Mouse (Mus musculus) erythroblast, adult 5-6 weeks (primary cell): ENCODE results near the gene Nrm. TPM values are rescaled to one million over a fixed set of nuclear protein-coding genes. Genes with fewer than 3 reads are reported as not detected.

Experiments
- ATAC-seq: replicated peaks from 2 replicates; pipeline ENCODE4 v1.8.0; 2016; ENCODE audit warnings: moderate number of reproducible peaks, mild to moderate bottlenecking, moderate TSS enrichment, inconsistent platforms; ENCODE audit not compliant: poor library complexity, low FRiP score, severe bottlenecking
- total RNA-seq, 2 experiments: library from RNA; stranded (forward) in 1 of 2; stranded (reverse) in 1 of 2; fragments of 150-400 nt in 1 of 2; fragments of 200-764, 138-1000 nt in 1 of 2; gene quantifications; 2 replicates each; pipeline versions ENCODE4 v1.2.3 to v1.2.4; 2015 to 2017; ENCODE audit warnings: low replicate concordance in 2 of 2

The Nrm gene
- total RNA-seq, 2 experiments from 2014 or later, result 12.9 to 20.0 TPM

DNA sequence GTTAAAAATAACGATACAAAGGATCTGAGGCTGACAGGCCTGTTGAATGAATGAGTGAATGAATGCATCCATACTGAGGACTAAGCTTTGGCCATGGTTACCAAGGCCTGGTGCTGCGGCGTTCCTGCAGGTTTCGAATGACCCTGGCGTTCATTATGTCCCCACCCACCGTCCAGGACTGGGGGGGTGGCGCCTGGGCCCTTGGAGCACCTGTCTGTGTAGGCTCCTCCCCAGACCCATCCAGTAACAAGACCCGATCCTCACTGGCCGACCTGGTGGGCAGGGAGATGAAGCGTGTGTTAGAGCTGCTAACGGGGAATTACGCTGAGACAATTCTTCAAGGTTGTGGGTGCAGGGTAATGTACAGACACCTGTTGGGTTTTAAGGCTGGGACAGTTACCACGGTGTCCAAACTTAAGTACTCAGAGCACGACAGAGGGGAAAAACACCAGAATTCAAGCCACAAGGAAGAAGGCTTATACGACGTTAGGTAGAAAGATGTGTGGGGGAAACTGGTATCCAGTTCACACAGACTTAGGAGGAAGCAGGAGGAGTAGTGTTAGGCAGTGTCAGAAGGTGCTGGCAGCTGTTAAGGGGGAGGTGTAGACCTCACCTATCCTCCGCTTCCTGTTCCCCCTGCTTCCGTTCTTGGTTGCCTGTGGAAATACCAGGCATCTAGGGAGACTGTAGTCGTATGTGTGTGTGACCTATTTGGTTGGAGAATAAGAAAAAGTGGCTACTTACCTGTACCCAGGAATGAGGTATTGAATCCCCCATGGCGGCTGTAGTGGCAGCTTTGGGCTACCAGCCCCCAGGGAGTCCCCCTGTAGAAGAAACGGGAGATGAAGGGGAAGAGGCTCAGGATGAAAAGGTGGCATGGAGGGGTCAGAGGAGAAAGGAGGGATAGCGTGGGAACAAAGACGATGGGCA, 36.8 kb downstream of the Nrm start:
- peak; percentile 56 for ATAC-seq

DNA sequence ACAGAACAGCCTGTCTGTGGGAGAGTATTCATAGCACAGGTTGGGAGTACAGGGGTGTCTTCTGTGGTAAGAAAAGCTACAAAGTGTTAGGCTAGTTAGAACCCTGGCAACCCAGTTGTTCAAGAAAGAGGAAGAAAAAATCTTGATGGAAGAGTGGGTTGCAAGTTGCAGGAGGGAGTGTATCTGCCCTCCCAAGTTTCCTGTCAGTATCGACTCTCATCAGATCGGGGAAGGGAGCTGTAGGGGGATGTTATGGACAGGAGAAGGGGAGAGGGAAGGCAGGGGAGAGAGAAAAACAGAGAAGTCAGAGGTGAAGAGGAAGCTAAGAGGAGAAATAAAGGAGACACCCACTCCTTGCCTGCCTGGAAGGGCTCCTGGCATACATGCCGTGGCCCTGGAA, 39.5 kb downstream of the Nrm start:
- ATAC-seq, result no peak

DNA sequence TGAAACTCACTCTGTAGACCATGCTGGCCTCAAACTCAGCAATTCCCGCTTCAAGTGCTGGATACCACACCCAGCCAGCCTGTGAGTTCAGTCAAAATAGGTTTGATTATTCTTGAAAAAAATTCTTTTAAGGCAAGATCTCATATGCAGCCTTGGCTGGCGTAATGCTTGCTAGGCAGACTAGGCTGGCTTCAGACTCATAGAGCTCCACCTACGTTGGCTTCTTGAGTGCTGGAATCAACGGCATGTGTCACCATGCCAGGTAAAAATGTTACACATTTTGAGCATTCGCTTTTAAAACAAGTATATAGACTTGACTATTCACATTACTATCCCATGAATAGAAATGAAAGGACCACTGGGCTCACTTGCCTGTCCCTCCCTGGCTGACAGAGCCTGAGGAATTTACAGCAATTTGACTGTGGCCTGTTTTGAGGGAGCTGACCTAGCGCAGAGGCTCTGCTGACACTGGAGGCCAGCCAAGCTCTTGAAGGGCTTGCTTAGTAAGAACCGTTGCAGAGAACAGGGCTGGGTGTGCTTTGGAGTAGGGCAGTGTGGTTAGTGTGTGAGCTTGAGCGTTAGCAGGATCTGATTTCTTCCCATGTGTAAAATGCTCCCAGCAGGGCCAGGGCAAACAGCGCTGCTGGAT, 42.3 kb downstream of the Nrm start:
- ATAC-seq, result no peak

DNA sequence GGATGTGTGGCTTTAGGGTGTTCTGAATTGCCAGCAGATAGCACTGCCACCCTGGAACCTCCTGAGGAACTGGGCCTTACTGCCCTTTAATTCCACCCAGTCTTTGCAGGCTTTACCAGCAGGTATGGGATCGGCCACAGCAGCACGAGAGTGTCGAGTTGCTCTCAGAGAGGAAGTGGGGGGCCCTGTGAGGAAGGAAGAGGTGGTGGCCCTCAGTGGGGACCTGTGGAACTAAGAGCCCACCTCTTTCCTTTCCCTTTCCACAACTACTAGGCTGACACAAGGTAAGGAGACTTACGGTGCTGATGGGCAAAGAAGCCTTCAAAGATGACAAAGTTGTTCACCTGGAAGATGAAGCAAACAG, 42.9 kb downstream of the Nrm start:
- no peak for ATAC-seq

DNA sequence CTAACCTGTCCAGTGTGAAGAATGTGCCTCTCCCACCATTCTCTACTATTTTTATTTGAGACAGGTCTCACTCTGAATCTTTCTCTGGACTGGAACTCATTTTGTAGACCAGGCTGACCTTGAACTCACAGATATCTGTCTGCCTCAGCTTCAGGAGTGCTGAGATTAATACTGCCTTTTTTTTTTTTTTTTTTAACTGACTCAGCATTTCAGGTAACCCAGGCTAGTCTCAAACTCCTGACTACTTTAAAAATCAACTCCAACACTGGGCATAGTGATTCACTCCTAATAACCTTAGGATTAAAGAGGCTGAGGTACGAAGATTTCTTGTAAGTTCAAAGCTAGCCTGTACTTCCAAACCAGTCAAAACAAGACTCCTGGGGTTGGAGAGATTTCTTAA, 44.5 kb downstream of the Nrm start:
- ATAC-seq, result no peak

DNA sequence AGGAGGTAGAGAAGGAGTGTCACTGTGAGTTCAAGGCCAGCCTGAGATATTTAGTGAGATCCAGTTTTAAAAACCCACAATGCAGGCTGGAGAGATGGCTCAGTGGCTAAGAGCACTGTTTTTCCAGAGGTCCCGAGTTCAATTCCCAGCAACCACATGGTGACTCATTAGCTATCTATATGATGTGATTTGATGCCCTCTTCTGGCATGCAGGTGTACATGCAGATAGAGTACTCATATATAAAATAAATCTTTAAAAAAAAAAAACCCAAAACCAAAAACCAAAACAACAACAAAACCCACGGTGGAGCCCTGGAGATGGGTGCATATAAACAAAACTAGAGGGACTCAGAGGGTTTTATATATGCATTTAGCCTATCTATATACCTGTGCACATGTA, 46.5 kb downstream of the Nrm start:
- no peak for ATAC-seq

DNA sequence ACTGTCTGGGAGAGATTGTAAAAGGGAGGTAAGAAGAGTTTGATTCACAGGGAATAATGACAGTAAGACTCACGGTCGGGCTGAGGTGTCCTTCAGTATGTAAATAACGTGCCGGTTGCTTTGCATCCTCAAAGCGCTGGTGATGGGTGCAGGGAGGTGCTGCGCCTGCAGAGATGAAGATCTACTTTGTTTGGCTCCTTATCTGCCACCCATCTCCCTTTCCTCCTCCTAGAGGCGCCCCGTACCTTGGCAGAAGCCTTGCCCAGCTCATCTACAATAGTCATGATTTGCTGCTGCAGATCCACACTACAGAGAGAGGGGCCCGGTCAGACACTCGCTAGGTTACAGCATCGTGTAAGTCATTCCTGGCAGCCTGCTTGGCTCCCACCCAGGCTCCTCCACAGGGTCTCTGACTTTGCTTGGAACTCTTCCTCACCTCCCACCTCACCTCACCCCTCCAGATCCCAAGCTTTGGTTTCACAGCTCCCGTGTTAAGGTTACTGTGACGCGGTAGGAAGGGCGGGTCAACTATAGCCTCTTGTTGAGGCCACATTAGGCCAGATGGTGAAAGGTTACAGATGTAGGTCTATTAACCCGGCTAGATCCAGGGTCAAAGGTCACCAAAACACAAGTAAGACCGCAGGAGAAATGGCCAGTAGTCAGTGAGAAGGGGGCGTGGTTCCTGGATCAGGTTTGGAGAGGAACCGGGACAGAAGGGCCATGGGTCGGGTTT, 48.2 kb downstream of the Nrm start:
- ATAC-seq, result peak; percentile 68

DNA sequence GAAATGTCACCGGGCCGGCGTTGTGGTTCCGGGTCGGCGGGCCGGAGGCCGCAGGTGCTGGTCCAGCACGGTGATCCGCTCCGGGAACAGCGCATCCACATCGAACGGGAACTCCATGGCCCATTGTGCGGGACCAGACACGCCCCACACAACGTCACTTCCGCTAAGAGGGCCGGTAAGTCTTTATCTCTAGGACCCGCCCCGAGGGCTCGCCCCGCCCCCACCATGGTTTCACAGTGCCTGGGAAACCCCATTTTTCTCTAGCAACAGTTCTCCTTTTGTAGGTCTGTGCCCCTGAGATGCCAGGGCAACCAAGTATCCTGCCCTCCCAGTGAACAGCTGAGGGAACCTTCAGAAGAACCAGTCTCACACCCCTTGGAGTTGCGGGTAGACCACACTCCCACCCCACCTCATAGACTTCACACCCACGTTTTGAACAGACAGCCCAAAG, 48.8 kb downstream of the Nrm start, which contains the start of gene Atat1:
Gene Atat1 (minus strand): TSS at position 157 of the 451 bp plus-strand sequence.
- peak; percentile 92 for ATAC-seq

DNA sequence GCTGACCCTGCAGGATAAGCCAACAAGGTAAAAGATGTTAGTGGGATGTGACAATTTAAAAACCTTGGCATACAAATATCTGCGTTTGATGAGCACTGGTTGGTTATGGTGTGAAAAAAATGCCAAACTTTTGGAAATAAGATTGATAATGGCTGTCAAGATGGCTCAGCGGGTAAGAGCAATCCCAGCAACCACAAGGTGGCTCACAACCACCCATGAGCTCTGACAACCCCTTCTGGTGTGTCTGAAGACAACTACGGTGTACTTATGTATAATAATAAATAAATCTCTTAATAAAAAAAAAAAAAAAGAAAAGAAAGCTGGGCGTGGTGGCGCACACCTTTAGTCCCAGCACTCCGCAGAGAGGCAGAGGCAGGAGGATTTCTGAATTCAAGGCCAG, 53.9 kb downstream of the Nrm start:
- ATAC-seq, result no peak

Other genes starting within 250 kb of the Nrm start
- gene Gm9573, start 234.7 kb upstream of the Nrm start, total RNA-seq (2015; ENCODE audit: low replicate concordance), result not detected in 2 replicates
- not detected in 2 replicates for gene Gm9573, start 234.7 kb upstream of the Nrm start, total RNA-seq (2017; ENCODE audit: low replicate concordance)
- gene Mucl3, start 217.6 kb upstream of the Nrm start, total RNA-seq (2015; ENCODE audit: low replicate concordance), result not detected in 2 replicates
- 0.17 TPM in 1 of 2 replicates, not detected in the other for gene Mucl3, start 217.6 kb upstream of the Nrm start, total RNA-seq (2017; ENCODE audit: low replicate concordance)
- gene Vars2, start 193.7 kb upstream of the Nrm start, total RNA-seq (2015; ENCODE audit: low replicate concordance), result 1.9 and 2.9 TPM in 2 replicates
- gene Vars2, start 193.7 kb upstream of the Nrm start, total RNA-seq (2017; ENCODE audit: low replicate concordance), result 2.1 and 11.0 TPM in 2 replicates
- gene Gtf2h4, start 187.6 kb upstream of the Nrm start, total RNA-seq (2015; ENCODE audit: low replicate concordance), result 3.3 and 5.6 TPM in 2 replicates
- gene Gtf2h4, start 187.6 kb upstream of the Nrm start, total RNA-seq (2017; ENCODE audit: low replicate concordance), result 2.6 and 9.8 TPM in 2 replicates
- gene Ddr1, start 156.7 kb upstream of the Nrm start, total RNA-seq (2015; ENCODE audit: low replicate concordance), result 0.21 TPM in 1 of 2 replicates, not detected in the other
- gene Ddr1, start 156.7 kb upstream of the Nrm start, total RNA-seq (2017; ENCODE audit: low replicate concordance), result not detected in 2 replicates
- gene Ier3, start 39.6 kb upstream of the Nrm start, total RNA-seq (2015; ENCODE audit: low replicate concordance), result 7.5 and 11.9 TPM in 2 replicates
- gene Ier3, start 39.6 kb upstream of the Nrm start, total RNA-seq (2017; ENCODE audit: low replicate concordance), result 2.1 and 8.0 TPM in 2 replicates
- gene Flot1, start 38.1 kb upstream of the Nrm start, total RNA-seq (2015; ENCODE audit: low replicate concordance), result 20.9 and 37.8 TPM in 2 replicates
- 26.1 and 57.7 TPM in 2 replicates for gene Flot1, start 38.1 kb upstream of the Nrm start, total RNA-seq (2017; ENCODE audit: low replicate concordance)
- gene Tubb5, start 23.0 kb upstream of the Nrm start, total RNA-seq (2015; ENCODE audit: low replicate concordance), result 243 and 249 TPM in 2 replicates
- 216 and 335 TPM in 2 replicates for gene Tubb5, start 23.0 kb upstream of the Nrm start, total RNA-seq (2017; ENCODE audit: low replicate concordance)
- gene Mdc1, start 19.8 kb upstream of the Nrm start, total RNA-seq (2015; ENCODE audit: low replicate concordance), result 20.4 and 30.9 TPM in 2 replicates
- gene Mdc1, start 19.8 kb upstream of the Nrm start, total RNA-seq (2017; ENCODE audit: low replicate concordance), result 12.4 and 16.4 TPM in 2 replicates
- 22.5 and 37.0 TPM in 2 replicates for gene Ppp1r18, start 4.3 kb downstream of the Nrm start, total RNA-seq (2015; ENCODE audit: low replicate concordance)
- gene Ppp1r18, start 4.3 kb downstream of the Nrm start, total RNA-seq (2017; ENCODE audit: low replicate concordance), result 10.3 and 13.4 TPM in 2 replicates
- 38.6 and 56.0 TPM in 2 replicates for gene Dhx16, start 18.5 kb downstream of the Nrm start, total RNA-seq (2015; ENCODE audit: low replicate concordance)
- gene Dhx16, start 18.5 kb downstream of the Nrm start, total RNA-seq (2017; ENCODE audit: low replicate concordance), result 30.8 and 38.9 TPM in 2 replicates
- gene 2310061I04Rik, start 36.1 kb downstream of the Nrm start, total RNA-seq (2015; ENCODE audit: low replicate concordance), result 17.1 and 21.5 TPM in 2 replicates
- gene 2310061I04Rik, start 36.1 kb downstream of the Nrm start, total RNA-seq (2017; ENCODE audit: low replicate concordance), result 3.9 TPM in 1 of 2 replicates, not detected in the other
- gene Atat1, start 48.8 kb downstream of the Nrm start, total RNA-seq (2015; ENCODE audit: low replicate concordance), result 2.3 TPM in 1 of 2 replicates, not detected in the other
- 0.56 and 7.1 TPM in 2 replicates for gene Atat1, start 48.8 kb downstream of the Nrm start, total RNA-seq (2017; ENCODE audit: low replicate concordance)
- gene Mrps18b, start 55.1 kb downstream of the Nrm start, total RNA-seq (2015; ENCODE audit: low replicate concordance), result 7.7 and 32.6 TPM in 2 replicates
- gene Mrps18b, start 55.1 kb downstream of the Nrm start, total RNA-seq (2017; ENCODE audit: low replicate concordance), result 7.4 and 18.9 TPM in 2 replicates
- 91.1 and 91.3 TPM in 2 replicates for gene Ppp1r10, start 55.1 kb downstream of the Nrm start, total RNA-seq (2015; ENCODE audit: low replicate concordance)
- 84.8 and 104 TPM in 2 replicates for gene Ppp1r10, start 55.1 kb downstream of the Nrm start, total RNA-seq (2017; ENCODE audit: low replicate concordance)
- 13.0 and 13.6 TPM in 2 replicates for gene Abcf1, start 108.4 kb downstream of the Nrm start, total RNA-seq (2015; ENCODE audit: low replicate concordance)
- gene Abcf1, start 108.4 kb downstream of the Nrm start, total RNA-seq (2017; ENCODE audit: low replicate concordance), result 33.9 and 71.4 TPM in 2 replicates
- 1.5 and 3.3 TPM in 2 replicates for gene Gnl1, start 118.5 kb downstream of the Nrm start, total RNA-seq (2015; ENCODE audit: low replicate concordance)
- gene Gnl1, start 118.5 kb downstream of the Nrm start, total RNA-seq (2017; ENCODE audit: low replicate concordance), result 2.0 and 4.3 TPM in 2 replicates
- gene Prr3, start 118.9 kb downstream of the Nrm start, total RNA-seq (2015; ENCODE audit: low replicate concordance), result 2.3 TPM in 1 of 2 replicates, not detected in the other
- 3.0 and 5.4 TPM in 2 replicates for gene Prr3, start 118.9 kb downstream of the Nrm start, total RNA-seq (2017; ENCODE audit: low replicate concordance)
- gene H2-T24, start 159.2 kb downstream of the Nrm start, total RNA-seq (2015; ENCODE audit: low replicate concordance), result 161 and 177 TPM in 2 replicates
- 587 and 609 TPM in 2 replicates for gene H2-T24, start 159.2 kb downstream of the Nrm start, total RNA-seq (2017; ENCODE audit: low replicate concordance)
- gene H2-T23, start 171.5 kb downstream of the Nrm start, total RNA-seq (2015; ENCODE audit: low replicate concordance), result 249 and 264 TPM in 2 replicates
- 271 and 275 TPM in 2 replicates for gene H2-T23, start 171.5 kb downstream of the Nrm start, total RNA-seq (2017; ENCODE audit: low replicate concordance)
- 10.4 and 21.5 TPM in 2 replicates for gene H2-T22, start 181.4 kb downstream of the Nrm start, total RNA-seq (2015; ENCODE audit: low replicate concordance)
- 12.8 and 20.4 TPM in 2 replicates for gene H2-T22, start 181.4 kb downstream of the Nrm start, total RNA-seq (2017; ENCODE audit: low replicate concordance)
- gene Gm6034, start 181.6 kb downstream of the Nrm start, total RNA-seq (2015; ENCODE audit: low replicate concordance), result not detected in 2 replicates
- not detected in 2 replicates for gene Gm6034, start 181.6 kb downstream of the Nrm start, total RNA-seq (2017; ENCODE audit: low replicate concordance)
- not detected in 2 replicates for gene Gm11127, start 197.1 kb downstream of the Nrm start, total RNA-seq (2015; ENCODE audit: low replicate concordance)
- gene Gm11127, start 197.1 kb downstream of the Nrm start, total RNA-seq (2017; ENCODE audit: low replicate concordance), result not detected in 2 replicates